Mouse (Mus musculus) midbrain, postnatal 0 days (tissue): ENCODE data around the gene Slc6a18. TPM values are rescaled to one million over a fixed set of nuclear protein-coding genes. Genes with fewer than 3 reads are reported as not detected.
A peak's percentile ranks its signal among the peaks of the same experiment; 100 is the strongest.

Experiments used
- ATAC-seq: fragments of 200-750 bp; cut with Nextera tagmentation; 2 replicates; pipeline ENCODE4 v1.8.0; 2017; ENCODE audit warnings: moderate number of reproducible peaks, mild to moderate bottlenecking, moderate TSS enrichment, moderate library complexity; ENCODE audit not compliant: low FRiP score
- DNase-seq: peaks from one replicate; pipeline ENCODE4 v3.0.0-alpha.2; 2015; ENCODE audit warnings: low spot score
- H3K27ac ChIP-seq: fragments of 300-500 bp; sonication (generic); 2 replicates; pipeline ENCODE4 v1.5.1; 2014; ENCODE audit warnings: low read depth, mild to moderate bottlenecking, low read length, mixed read lengths
- H3K27me3 ChIP-seq: fragments of 300-500 bp; sonication (generic); 2 replicates; pipeline ENCODE4 v1.6.1; 2014; ENCODE audit warnings: low read length, control low read depth, mixed read lengths; ENCODE audit not compliant: insufficient read depth
- H3K36me3 ChIP-seq: fragments of 300-500 bp; sonication (generic); 2 replicates; pipeline ENCODE4 v1.6.1; 2014; ENCODE audit warnings: low read length, control low read depth, mixed read lengths; ENCODE audit not compliant: insufficient read depth
- H3K4me1 ChIP-seq: fragments of 300-500 bp; sonication (generic); 2 replicates; pipeline ENCODE4 v1.6.1; 2014; ENCODE audit warnings: mild to moderate bottlenecking, control low read depth, antibody characterized with exemption, low read length, mixed read lengths; ENCODE audit not compliant: insufficient read depth
- H3K4me2 ChIP-seq: fragments of 300-500 bp; sonication (generic); 2 replicates; pipeline ENCODE4 v1.6.1; 2014; ENCODE audit warnings: low read depth, mild to moderate bottlenecking, low read length, mixed read lengths; ENCODE audit not compliant: poor library complexity, severe bottlenecking
- H3K4me3 ChIP-seq: fragments of 300-500 bp; sonication (generic); 2 replicates; pipeline ENCODE4 v1.5.1; 2014; ENCODE audit warnings: low read depth, mild to moderate bottlenecking, low read length, moderate library complexity
- H3K9ac ChIP-seq: fragments of 300-500 bp; sonication (generic); replicated peaks from 2 replicates; pipeline ENCODE4 v1.6.1; 2014; ENCODE audit warnings: mild to moderate bottlenecking, low read length, moderate library complexity, mixed read lengths; ENCODE audit not compliant: poor library complexity, severe bottlenecking
- H3K9me3 ChIP-seq: fragments of 300-500 bp; sonication (generic); 2 replicates; pipeline ENCODE4 v1.6.1; 2016; ENCODE audit warnings: low read length, control low read depth
- CTCF ChIP-seq: IDR thresholded peaks from 2 replicates; pipeline ENCODE4 v1.5.1; 2016; ENCODE audit warnings: antibody characterized with exemption, mild to moderate bottlenecking
- WGBS: fragments of 180-500 bp; shearing (Covaris S2); extraction: QIAGEN DNeasy Blood & Tissue Kit; methylation state at CpG from one replicate; pipeline ENCODE4 v1.1.7; 2014; 5-methylcytosine and 5-hydroxymethylcytosine counted together
- polyA plus RNA-seq: library from polyadenylated mRNA; unstranded; fragments of >200 nt; fragmentation: Nextera tagmentation; extraction: Ambion mirVana; gene quantifications from 2 replicates; pipeline ENCODE4 v1.2.1, GENCODE M21; 2015
- total RNA-seq: library from RNA; depleted of rRNA; stranded (reverse); fragments of >200 nt; gene quantifications from 2 replicates; pipeline ENCODE4 v1.2.3, GENCODE M21; 2014; rRNA removed

The Slc6a18 gene
- total and polyA plus RNA-seq, 2 experiments from 2014 or later, result not detected

DNA sequence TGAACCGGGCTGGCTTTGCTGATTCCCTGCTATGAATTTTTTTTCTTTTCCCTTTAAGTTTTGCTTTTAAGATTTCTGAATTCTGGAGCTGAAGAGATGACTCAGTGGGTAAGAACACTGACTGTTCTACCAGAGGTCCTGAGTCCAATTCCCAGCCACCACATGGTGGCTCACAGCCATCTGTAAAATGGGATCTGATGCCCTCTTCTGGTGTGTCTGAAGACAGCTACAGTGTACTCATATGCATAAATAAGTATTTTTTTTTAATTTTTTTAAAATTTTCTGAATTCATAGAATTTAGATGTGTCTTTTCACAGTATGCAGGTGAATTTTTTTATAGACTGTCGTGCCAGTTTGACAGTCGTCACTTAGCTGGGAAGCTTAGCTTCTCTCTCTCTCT lies 46.0 kb downstream of the Slc6a18 start:
- H3K9ac ChIP-seq, result no peak overlapping the region
- DNase-seq (no peak), ATAC-seq (no peak)
- H3K4me1 ChIP-seq, result no peaks in the 10 kb centered on the region
- no peak overlapping the region for H3K27ac ChIP-seq
- no peaks in the 10 kb centered on the region for H3K27me3 ChIP-seq
- 96% methylated on average over 3 of the region's 3 CpGs for WGBS
- no peak overlapping the region for H3K4me2 ChIP-seq
- H3K9me3 ChIP-seq, result no peaks in the 10 kb centered on the region
- 0 out of 2 replicates have a peak, but pooled peaks have one; percentile 11 for TF ChIP-seq CTCF
- H3K36me3 ChIP-seq, result peaks cover 7% of the 10 kb centered on the region; the same call in 1 of the 2 replicates
- H3K4me3 ChIP-seq, result no peak overlapping the region

DNA sequence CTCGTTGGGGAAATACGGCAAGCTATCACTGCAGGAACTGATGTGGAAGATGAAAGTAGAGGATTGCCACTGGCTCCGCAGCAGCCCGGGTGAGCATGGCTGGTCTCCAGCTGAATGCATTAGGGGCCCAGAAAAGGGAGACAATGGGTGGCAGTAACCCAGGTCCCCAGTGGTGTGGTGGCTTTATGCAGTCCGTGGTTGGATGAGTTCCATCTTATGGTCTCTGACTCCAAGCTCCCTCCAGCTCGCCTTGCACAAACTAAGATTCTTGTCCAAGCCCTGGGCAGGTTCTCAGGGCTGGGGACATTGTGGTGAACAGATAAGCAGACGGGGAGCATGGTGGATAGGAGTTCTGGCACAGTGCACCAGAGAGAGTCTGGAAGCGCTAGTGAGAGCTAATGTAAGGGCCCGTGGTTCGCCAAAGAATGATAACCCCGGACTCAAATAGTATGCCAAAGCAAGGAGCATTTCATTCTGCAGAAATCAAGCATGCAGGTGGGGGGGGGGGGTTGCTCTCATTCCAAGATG lies 49.2 kb downstream of the Slc6a18 start:
- Histone ChIP-seq H3K4me1 (no peaks in the 10 kb centered on the region), H3K9me3 (no peaks in the 10 kb centered on the region), H3K4me2 (0 out of 2 replicates have a peak overlapping the region, but pooled peaks have one; percentile 4), H3K9ac (no peak overlapping the region), H3K27ac (no peak overlapping the region), H3K27me3 (no peaks in the 10 kb centered on the region), H3K36me3 (no peaks in the 10 kb centered on the region), H3K4me3 (no peak overlapping the region)
- DNase-seq (peak; percentile 64), ATAC-seq (no peak)
- WGBS, result 74% methylated on average over 11 of the region's 11 CpGs
- TF ChIP-seq CTCF, result no peak

DNA sequence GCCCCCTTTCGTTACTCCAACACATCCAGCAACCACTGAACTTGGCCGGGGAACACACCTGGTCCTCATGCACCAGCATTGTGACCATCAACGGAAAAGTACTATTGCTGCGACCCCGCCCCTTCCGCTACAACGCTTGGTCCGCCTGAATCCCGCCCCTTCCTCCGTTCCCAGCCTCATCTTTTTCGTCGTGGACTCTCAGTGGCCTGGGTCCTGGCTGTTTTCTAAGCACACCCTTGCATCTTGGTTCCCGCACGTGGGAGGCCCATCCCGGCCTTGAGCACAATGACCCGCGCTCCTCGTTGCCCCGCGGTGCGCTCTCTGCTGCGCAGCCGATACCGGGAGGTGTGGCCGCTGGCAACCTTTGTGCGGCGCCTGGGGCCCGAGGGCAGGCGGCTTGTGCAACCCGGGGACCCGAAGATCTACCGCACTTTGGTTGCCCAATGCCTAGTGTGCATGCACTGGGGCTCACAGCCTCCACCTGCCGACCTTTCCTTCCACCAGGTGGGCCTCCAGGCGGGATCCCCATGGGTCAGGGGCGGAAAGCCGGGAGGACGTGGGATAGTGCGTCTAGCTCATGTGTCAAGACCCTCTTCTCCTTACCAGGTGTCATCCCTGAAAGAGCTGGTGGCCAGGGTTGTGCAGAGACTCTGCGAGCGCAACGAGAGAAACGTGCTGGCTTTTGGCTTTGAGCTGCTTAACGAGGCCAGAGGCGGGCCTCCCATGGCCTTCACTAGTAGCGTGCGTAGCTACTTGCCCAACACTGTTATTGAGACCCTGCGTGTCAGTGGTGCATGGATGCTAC lies 50.9 kb downstream of the Slc6a18 start, which contains the start of gene Tert:
Gene Tert (plus strand): TSS at position 167 of the 805 bp plus-strand sequence.
- peak within 1 kb of the TSS; percentile 39 for H3K27ac ChIP-seq
- DNase-seq, result peak; percentile 76
- peak; percentile 87 for ATAC-seq
- H3K27me3 ChIP-seq, result no peaks in the 10 kb centered on the region
- peak within 1 kb of the TSS; percentile 43 for H3K4me3 ChIP-seq
- peak; percentile 68 for TF ChIP-seq CTCF
- peak within 1 kb of the TSS; percentile 83 for H3K4me2 ChIP-seq
- peak within 1 kb of the TSS; percentile 65 for H3K9ac ChIP-seq
- WGBS, result 10% methylated on average over 46 of the region's 47 CpGs
- 0 out of 2 replicates have a peak, but pooled peaks cover 1% of the 10 kb centered on the region for H3K36me3 ChIP-seq
- no peaks in the 10 kb centered on the region for H3K4me1 ChIP-seq
- no peaks in the 10 kb centered on the region for H3K9me3 ChIP-seq

DNA sequence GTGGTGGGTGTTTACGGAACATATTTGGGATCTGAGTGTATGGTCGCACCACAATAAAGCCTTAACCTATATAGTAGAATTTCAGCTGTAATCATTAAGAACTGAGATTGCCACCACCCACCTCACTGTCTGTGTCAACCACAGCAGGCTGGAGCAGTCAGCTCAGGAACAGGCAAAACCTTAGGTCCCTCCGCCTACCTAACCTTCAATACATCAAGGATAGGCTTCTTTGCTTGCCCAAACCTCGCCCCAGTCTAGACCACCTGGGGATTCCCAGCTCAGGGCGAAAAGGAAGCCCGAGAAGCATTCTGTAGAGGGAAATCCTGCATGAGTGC lies 51.4 kb downstream of the Slc6a18 start:
- no peak for TF ChIP-seq CTCF
- no peak for ATAC-seq

DNA sequence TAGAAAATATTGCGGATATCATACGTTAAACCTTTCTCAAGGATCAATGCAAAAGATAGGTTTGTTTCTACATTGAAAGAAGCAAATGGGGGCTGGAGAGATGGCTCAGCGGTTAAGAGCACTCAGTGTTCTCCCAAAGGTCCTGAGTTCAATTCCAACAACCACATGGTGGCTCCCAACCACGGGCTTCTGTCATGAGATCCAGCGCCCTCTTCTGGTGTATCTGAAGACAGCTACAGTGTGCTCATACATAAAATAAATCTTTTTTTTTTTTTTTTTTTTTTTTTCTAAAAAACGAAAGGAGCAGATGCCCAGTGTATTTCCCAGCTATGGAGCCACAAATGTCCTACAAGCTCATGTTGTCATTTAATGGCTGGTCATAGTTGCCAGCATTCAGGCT lies 57.2 kb downstream of the Slc6a18 start:
- 77% methylated on average over 6 of the region's 6 CpGs for WGBS
- Histone ChIP-seq H3K36me3 (peaks cover 57% of the 10 kb centered on the region), H3K9ac (no peak overlapping the region), H3K27me3 (no peaks in the 10 kb centered on the region), H3K27ac (no peak overlapping the region), H3K9me3 (no peaks in the 10 kb centered on the region), H3K4me2 (no peak overlapping the region), H3K4me3 (no peak overlapping the region), H3K4me1 (no peaks in the 10 kb centered on the region)
- no peak for ATAC-seq
- peak; percentile 64 for TF ChIP-seq CTCF
- peak; percentile 63 for DNase-seq

More for the DNA sequence above, 51.4 kb downstream of the Slc6a18 start:
- Histone ChIP-seq H3K9me3 (no peaks in the 10 kb centered on the region), H3K9ac (peak overlapping the region; percentile 65; the same call in 1 of the 2 replicates), H3K27me3 (no peaks in the 10 kb centered on the region), H3K4me3 (peak overlapping the region; percentile 43), H3K36me3 (0 out of 2 replicates have a peak, but pooled peaks cover 6% of the 10 kb centered on the region), H3K27ac (peak overlapping the region; percentile 39), H3K4me2 (peak overlapping the region; percentile 83), H3K4me1 (no peaks in the 10 kb centered on the region)
- 43% methylated on average over 6 of the region's 6 CpGs for WGBS
- DNase-seq, result no peak

DNA sequence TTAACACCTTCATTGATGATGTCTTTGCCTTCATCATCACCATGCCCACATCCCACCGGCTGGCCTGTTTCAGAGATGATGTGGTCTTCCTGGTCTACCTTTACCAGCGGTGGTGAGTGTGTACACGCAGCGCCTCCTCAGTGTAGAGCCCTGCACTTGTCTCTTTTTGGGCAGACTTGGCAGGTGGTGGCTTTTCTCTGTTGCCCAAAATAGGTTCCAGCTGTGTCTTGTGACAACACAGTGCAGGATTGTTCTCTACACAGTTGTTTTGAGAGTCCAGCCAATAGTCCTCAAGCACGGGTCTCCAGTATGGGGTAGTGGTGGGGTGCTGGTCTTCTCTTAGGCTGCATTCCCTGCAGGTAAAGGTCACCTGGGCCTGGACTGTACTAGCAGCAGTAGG lies 59.4 kb downstream of the Slc6a18 start:
- Histone ChIP-seq H3K27ac (no peak overlapping the region), H3K4me3 (no peak overlapping the region), H3K9ac (no peak overlapping the region), H3K9me3 (no peaks in the 10 kb centered on the region), H3K27me3 (no peaks in the 10 kb centered on the region), H3K4me2 (no peak overlapping the region), H3K36me3 (peaks cover 78% of the 10 kb centered on the region), H3K4me1 (no peaks in the 10 kb centered on the region)
- 97% methylated on average over 5 of the region's 5 CpGs for WGBS
- DNase-seq, result no peak
- ATAC-seq, result no peak
- TF ChIP-seq CTCF, result no peak

Other genes starting within 250 kb of the Slc6a18 start
- 168 and 225 TPM in 2 replicates for gene Lpcat1, start 210.8 kb downstream of the Slc6a18 start, total RNA-seq
- 83.4 and 86.2 TPM in 2 replicates for gene Lpcat1, start 210.8 kb downstream of the Slc6a18 start, polyA plus RNA-seq
- gene Slc6a3, start 141.3 kb downstream of the Slc6a18 start, total RNA-seq, result 24.6 and 25.0 TPM in 2 replicates
- gene Slc6a3, start 141.3 kb downstream of the Slc6a18 start, polyA plus RNA-seq, result 14.3 and 24.3 TPM in 2 replicates
- gene Clptm1l, start 74.0 kb downstream of the Slc6a18 start, total RNA-seq, result 136 and 152 TPM in 2 replicates
- 126 and 130 TPM in 2 replicates for gene Clptm1l, start 74.0 kb downstream of the Slc6a18 start, polyA plus RNA-seq
- 7.7 and 16.0 TPM in 2 replicates for gene Tert, start 51.1 kb downstream of the Slc6a18 start, total RNA-seq
- gene Tert, start 51.1 kb downstream of the Slc6a18 start, polyA plus RNA-seq, result 2.3 and 2.9 TPM in 2 replicates
- 0.33 and 0.49 TPM in 2 replicates for gene Slc6a19, start 26.8 kb upstream of the Slc6a18 start, total RNA-seq
- 0.53 and 0.79 TPM in 2 replicates for gene Slc6a19, start 26.8 kb upstream of the Slc6a18 start, polyA plus RNA-seq
- 8.9 and 9.3 TPM in 2 replicates for gene Slc12a7, start 55.1 kb upstream of the Slc6a18 start, total RNA-seq
- gene Slc12a7, start 55.1 kb upstream of the Slc6a18 start, polyA plus RNA-seq, result 4.1 and 4.7 TPM in 2 replicates
- 31.5 and 32.6 TPM in 2 replicates for gene Nkd2, start 169.6 kb upstream of the Slc6a18 start, total RNA-seq
- 18.8 and 20.1 TPM in 2 replicates for gene Nkd2, start 169.6 kb upstream of the Slc6a18 start, polyA plus RNA-seq